Mouse (Mus musculus): ENCODE measurements around the gene E130208F15Rik. TPM values are rescaled to one million over a fixed set of nuclear protein-coding genes. Genes with fewer than 3 reads are reported as not detected.
A peak's percentile ranks its signal among the peaks of the same experiment; 100 is the strongest.

The E130208F15Rik gene
- total RNA-seq, 1 experiment from 2014 or later, result 2.2 TPM

DNA sequence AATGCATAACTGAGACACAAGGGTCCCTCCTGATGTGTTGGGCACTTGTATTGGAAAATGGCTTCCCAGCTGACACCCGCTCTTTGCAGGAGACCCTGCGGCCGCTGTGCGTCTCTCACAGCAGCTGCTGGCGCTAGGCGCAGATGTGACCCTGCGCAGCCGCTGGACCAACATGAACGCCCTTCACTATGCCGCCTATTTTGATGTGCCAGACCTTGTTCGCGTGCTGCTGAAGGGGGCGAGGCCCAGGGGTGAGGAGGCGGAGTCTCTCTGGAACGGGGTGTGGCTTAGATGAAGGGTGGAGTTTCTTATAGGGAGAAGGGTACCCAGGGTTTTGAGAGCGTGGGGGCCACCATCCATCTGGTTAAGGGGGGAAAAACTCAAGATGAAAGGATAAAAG is 24.3 kb upstream of the E130208F15Rik start:
- ATAC-seq (replicated peaks; ENCODE audit: insufficient number of reproducible peaks, low FRiP score, low TSS enrichment, poor library complexity, severe bottlenecking), result no peak

DNA sequence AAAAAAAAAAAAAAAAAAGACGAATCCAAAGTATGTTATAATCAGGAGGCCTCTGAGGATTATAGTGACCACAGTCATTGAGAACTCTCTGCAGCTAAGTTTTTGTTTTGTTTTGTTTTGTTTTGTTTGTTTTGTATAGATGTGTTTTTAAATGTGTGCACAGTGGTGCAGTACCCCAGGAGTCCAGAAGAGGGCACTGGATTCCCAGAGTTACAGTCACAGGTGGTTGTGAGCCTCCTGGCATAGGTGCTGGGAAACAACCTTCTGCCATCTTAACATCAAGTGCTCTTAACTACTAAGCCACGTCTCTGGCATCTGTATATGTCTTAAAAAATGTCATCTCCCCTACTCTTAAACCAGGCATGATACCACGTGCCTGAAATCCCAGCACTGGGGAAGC is 20.6 kb upstream of the E130208F15Rik start:
- ATAC-seq (replicated peaks; ENCODE audit: insufficient number of reproducible peaks, low FRiP score, low TSS enrichment, poor library complexity, severe bottlenecking), result 0 out of 2 replicates have a peak, but pooled peaks have one; percentile 42

DNA sequence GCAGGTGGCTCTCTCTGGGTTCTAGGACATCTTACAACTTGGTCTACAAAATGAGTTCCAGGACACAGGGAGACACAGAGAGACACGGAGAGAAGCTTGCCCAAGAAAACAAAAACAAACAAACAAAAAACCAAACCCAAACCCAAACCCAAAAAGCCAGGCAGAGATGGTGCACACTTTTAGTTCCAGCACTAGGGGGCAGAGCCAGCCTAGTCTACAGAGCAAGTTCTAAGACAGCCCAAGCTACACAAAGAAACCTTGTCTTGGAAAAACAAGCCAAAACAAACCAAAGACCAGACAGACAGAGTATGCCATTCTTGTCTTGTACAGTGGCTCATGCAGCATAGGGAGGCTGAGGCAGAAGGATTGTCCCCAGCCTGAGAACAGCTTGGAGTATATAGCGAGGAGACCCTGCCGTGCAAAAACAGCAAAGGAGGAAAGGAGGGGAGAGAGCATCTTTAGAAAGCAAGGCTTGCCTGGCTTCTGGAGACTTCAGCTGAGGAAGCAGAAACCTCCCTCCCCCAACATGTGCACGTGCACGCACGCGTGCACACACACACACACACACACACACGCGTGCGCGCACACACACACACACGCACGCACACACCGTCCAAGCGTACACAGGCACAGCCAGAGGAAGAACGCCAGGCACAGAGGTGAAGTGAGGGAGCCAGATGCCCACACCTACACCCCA is 15.3 kb upstream of the E130208F15Rik start:
- ATAC-seq (replicated peaks; ENCODE audit: insufficient number of reproducible peaks, low FRiP score, low TSS enrichment, poor library complexity, severe bottlenecking), result no peak

DNA sequence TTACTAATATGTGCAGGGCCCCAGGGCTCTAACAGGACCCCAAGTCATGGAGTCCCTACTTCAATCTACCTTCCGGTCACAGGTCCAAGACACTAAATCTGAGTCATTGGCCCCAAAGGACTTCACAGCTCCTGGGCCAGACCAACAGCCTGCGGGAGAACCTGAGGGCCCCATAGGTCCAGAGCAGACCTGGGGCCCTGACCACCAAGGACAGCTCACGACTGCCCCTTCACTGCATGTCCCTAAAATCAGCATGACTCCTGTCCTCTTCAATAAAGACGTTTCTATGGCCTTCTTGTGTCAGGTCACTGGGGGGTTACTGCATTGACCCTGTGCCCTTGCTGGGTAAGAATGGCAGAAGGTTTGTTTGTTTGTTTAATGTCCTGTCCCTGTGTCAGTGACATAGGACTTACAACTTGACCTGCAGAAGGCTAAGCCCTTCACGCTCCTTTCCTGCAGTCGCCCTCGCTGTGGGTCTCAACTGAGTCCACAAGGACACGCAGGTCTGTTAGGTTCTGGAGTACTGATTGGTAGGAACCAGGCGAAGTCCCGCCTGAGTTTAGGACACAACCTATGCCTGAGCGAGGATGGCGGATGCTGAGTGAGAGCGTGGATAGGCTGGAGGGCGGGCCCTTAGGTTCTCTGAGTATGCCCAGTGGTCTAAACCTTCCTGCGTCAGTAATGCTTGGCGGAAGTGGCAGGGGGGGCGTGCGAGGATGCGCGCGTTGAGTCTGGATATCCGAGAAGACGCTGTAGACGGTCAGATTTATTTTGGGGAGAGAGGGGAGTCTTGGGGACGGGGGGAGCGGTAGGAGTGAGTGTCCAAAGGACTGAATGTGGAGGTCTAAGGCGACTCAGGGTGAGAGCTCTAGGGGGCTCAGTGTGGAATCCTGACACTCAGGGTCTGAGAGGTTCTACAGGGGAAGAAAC is 13.2 kb upstream of the E130208F15Rik start, which contains the start of gene Alkbh6:
Alkbh6 (plus strand) TSS at position 642 of the 930 bp plus-strand sequence.
- ATAC-seq (replicated peaks; ENCODE audit: insufficient number of reproducible peaks, low FRiP score, low TSS enrichment, poor library complexity, severe bottlenecking), result peak; percentile 99

DNA sequence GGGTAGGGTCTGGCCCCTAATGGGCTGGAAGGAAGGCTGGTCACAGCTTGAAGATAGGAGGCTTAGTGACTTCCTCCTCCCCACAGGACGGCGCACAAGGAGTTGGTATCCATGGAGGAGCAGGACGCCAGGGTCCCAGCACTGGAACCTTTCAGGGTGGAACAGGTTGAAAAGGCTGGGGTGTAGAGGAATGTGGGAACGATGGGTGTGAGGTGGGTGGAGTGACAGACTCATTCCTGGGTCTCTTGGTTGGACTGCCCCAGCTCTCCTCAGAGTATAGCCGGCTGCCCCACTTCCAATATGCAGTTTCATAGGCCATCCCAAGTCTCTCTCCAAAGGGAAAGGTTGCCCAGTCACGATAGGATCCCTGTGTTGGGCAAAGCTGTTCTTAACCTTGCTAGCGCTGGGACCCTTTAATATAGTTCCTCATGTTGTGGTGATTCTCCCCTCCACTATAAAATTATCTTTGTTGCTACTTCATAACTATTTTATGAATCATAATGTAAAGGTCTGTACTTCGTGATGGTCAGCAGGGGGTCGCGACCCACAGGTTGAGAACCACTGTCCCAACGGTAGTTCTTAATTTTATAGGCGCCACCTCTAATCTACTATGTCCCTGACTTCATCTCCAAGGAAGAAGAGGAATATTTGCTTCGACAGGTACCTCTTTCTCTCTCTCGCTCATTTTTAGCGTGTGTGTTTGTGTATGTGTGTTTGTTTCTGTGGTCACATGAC is 12.0 kb upstream of the E130208F15Rik start:
- ATAC-seq (replicated peaks; ENCODE audit: insufficient number of reproducible peaks, low FRiP score, low TSS enrichment, poor library complexity, severe bottlenecking), result no peak

DNA sequence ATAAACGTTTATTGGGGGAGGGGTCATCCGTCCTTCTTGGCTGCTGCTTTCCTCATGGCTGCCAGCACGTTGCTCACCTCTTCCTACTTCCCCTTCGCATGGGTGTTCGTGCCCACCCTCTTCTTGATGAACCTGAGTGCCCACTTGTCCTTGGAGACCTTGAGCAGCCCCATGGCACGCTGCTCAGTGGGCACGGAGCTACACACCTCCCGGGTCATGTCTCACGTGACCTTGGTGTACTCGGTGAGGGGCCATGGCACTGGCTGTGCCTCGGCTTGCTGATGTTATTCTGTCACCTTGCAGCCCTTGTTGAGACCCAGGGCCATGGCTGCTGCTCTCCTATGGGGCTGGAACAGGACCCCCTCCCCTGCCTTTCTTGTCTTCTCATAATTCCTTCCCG is 11.4 kb upstream of the E130208F15Rik start:
- ATAC-seq (replicated peaks; ENCODE audit: insufficient number of reproducible peaks, low FRiP score, low TSS enrichment, poor library complexity, severe bottlenecking), result no peak

DNA sequence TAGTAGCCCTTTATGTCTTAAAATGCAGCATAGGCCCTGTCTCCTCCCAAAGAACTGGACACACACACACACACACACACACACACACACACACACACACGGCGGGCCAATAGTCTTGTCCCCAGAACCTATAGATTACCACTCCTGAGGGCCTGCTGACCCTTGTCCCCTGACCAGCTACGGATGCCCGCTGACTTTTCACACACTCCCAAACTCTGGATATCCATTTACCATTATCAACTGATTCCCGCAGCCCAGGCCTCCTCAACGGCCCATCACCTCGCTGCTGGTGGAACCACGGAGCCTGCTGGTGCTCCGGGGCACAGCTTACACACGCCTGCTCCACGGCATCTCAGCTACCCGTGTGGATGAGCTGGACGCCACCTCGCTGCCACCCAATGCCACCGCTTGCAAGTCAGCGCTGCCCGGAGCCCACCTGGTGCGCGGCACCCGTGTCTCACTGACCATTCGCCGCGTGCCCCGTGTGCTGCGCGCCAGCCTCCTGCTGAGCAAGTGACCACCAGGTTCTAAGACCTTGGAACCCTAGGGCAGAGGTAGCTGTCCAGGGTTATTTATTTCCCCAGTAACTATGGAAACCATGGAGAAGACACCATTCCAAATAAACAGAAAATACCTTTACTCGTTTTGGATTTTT is 7.7 kb upstream of the E130208F15Rik start:
- no peak for ATAC-seq (replicated peaks; ENCODE audit: insufficient number of reproducible peaks, low FRiP score, low TSS enrichment, poor library complexity, severe bottlenecking)

DNA sequence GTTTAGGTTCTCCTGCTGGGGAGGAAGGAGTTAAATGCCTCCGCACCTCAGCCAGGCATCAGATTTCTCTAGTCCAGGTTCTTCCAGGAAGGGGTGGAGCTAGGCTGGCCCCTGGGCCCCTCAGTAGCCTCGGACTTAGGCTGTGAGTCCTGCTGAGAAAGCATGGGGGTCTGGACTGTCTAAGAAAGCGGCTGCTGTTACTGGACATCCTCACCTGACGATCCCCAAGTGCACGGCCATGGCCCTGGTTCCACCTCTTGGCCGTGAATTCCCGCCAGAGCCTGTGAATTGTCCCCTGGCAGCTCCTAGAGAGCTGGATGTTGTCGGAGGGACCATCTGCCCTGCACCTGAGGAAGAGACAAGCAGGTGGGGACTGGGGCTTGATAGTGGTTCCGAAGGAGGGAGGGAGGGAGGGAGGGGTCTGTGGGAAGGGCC is 6.8 kb upstream of the E130208F15Rik start, which contains the start of gene Syne4:
Syne4 (plus strand) TSS at position 87 of the 435 bp plus-strand sequence.
- ATAC-seq (replicated peaks; ENCODE audit: insufficient number of reproducible peaks, low FRiP score, low TSS enrichment, poor library complexity, severe bottlenecking), result no peak

DNA sequence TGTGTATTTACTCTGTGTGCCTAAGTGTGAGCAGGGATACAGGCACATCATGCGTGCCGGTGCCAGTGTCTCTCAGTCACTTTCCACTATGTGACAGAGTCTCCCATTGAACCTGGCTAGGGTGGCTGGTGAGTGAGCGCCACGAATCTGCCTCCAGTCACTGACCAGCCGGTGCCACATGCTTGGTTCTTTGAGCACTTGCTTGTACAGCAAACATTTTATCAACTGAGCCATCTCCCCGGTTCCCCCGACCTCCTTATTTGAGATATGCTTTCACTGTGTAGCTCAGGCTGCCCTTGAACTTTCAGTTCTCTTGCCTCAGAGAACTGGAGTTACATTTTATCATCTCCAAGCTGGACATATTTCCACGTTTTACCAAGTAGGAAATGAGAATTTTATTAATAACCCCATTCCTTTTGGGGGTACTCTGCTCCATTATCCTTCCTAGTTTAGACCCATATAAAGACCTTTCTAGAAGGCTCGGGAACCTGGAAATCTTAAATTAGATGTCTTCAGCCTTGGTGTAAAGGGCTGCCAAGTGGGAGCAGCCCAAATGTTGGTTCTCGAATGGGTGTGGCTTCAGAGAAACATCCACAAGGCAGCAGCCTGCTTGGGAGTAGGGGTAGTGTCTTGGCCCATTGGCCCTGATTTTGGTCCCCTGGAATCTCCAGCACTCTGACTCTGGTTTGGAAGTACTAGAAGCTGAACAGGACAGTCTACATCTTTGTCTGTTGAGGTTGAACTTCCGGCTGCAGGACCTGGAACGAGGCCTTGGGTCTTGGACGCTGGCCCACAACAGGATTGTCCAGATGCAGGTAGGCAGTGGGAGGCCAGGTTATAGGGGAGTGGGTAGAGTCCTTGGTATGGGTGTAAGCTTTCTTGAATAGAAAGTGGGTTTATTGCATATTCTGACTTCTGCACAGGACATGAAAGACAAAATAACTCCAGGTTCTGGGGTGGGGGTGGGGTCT is 5.7 kb upstream of the E130208F15Rik start:
- ATAC-seq (replicated peaks; ENCODE audit: insufficient number of reproducible peaks, low FRiP score, low TSS enrichment, poor library complexity, severe bottlenecking), result no peak

DNA sequence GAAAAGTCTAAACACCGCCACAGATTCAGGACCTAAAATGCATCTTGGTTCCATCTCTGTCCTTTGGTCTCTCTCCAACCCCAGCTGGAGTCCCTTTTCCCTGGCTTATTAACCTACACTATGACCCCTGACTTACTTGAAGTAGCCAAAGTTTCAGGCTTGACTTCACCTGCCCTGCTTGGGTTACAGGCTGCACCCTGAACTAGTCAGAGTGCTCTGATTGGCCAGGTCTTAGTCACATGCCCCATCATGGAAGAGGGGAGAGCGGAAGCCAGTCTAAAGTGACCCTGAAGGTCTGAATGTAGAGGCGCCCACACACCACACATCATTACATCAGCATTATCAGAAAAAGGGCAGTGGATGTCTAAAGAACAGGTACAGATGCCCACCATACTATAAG is 3.4 kb upstream of the E130208F15Rik start:
- no peak for ATAC-seq (replicated peaks; ENCODE audit: insufficient number of reproducible peaks, low FRiP score, low TSS enrichment, poor library complexity, severe bottlenecking)

DNA sequence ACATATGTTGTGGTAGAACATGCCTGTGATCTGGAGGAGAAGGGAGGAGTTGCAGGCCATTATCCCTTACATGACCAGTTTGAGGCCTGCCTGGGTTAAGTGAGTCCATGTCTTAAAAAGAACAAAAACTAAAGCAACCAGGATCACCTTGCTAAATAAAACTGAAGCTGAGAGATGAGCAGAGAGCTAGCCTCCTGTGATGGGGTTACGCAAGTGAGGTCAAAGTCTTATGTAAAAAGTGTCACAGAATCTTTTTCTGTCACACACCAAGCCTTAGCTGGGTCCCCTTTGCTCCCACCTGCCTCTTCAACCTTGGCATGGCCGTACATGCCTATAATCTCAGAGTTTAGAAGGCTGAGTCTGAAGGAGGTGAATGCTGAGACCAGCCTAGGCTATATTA is 594 bp upstream of the E130208F15Rik start:
- ATAC-seq (replicated peaks; ENCODE audit: insufficient number of reproducible peaks, low FRiP score, low TSS enrichment, poor library complexity, severe bottlenecking), result no peak

DNA sequence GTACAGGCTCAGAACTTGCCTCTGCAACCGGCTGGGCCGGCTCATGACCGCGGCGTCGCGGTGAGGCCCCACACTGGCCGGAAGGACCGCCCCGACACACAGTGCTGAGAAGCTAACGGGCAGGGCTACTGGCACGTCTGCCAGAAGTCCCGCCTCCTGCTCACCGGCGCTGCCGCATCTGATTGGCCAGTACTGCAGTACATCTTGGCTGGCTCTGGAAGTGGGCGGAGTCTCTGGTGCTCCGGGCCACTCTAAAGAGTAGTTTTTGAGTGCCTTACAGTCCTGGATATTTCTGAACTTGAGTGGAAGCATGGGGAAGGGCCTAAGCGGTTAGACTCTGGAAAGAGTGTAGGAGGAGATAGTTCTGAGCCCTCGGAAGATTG is 736 bp downstream of the E130208F15Rik start:
- peak; percentile 94 for ATAC-seq (replicated peaks; ENCODE audit: insufficient number of reproducible peaks, low FRiP score, low TSS enrichment, poor library complexity, severe bottlenecking)

DNA sequence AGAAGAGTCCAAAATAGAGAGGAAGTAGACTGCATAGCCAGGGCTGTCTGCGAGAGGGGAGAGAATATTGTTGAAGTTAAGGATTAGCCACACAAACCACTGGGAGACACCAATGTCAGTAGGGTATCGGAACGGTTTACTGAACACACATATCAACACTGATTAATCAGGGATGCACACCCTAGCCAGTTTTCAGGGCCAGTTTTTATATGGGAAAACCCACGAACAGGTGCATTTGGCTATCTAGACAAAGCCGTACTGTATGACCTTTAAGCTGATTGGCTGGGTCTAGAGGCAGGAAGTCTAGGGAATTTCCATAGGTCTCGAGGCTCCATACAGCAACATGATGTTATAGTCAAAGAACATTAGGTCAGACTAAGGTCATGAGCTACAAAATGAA is 1.3 kb downstream of the E130208F15Rik start:
- ATAC-seq (replicated peaks; ENCODE audit: insufficient number of reproducible peaks, low FRiP score, low TSS enrichment, poor library complexity, severe bottlenecking), result peak; percentile 38

DNA sequence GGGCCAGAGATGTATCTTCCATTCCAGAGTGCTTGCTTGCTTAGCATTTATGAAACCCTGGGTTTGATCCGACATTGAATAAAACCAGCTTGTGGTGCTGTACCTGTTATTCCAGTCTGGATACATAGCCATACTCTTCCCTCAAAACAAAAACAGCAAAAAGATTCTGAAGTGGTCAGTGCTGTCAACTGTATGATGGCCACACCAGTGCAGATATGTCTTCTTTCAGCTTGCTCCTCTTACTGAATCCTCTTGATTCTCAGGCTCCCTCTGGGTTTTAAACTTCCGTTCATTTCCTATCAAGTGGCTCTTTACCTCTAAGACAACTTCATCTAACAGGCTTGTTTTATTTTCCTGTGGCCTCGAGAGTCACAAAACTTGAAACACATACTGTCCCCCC is 2.3 kb downstream of the E130208F15Rik start, which contains the start of gene Sdhaf1:
Sdhaf1 (minus strand) TSS at position 101 of the 400 bp plus-strand sequence.
- no peak for ATAC-seq (replicated peaks; ENCODE audit: insufficient number of reproducible peaks, low FRiP score, low TSS enrichment, poor library complexity, severe bottlenecking)

DNA sequence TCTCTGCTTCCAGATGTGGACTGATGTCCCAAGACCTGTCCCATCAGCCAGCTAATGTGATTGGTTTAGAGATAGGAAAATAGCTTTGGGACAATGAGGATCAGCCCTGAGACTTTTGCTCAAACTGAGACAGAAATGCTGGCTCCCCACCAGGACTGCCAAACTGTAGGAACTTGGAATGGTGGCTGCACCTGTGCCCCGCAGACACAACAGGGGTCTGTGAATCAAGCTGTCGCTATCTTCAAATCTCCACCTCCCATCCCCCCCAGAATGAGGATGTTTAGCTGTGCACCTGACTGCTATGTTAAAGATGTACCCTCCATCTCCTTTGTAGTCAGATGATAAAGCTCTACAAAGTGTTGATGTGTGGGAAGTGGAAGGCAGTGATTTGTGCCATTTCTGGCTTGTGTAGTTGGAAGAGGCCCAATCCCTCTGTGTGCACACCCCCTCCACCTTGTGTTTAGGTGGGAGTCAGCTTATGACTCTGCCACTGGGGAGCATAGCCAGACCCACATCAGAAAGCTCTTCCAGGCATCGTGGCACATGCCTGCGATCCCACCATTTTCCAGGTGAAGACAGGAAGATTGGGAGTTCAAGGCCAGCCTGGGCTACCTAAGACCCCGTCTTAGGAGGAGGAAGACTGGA is 2.9 kb downstream of the E130208F15Rik start:
- no peak for ATAC-seq (replicated peaks; ENCODE audit: insufficient number of reproducible peaks, low FRiP score, low TSS enrichment, poor library complexity, severe bottlenecking)

DNA sequence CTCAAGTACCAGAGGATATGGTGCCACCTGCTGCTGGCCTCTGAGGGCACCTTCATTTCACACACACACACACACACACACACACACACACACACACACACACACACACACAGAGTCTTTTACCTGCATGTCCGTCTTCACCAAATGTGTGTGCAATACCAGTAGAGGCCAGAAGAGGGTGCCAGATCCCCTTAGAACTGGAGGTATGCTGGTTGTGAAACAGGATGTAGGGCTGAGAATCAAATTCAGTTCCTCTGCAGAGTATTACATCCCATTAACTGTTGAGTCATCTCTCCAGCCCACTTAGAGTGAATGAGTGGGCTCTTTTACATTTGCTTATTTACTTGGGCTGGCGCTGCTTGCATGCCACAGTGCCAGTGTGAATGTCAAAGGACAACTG is 3.8 kb downstream of the E130208F15Rik start:
- ATAC-seq (replicated peaks; ENCODE audit: insufficient number of reproducible peaks, low FRiP score, low TSS enrichment, poor library complexity, severe bottlenecking), result peak; percentile 38

DNA sequence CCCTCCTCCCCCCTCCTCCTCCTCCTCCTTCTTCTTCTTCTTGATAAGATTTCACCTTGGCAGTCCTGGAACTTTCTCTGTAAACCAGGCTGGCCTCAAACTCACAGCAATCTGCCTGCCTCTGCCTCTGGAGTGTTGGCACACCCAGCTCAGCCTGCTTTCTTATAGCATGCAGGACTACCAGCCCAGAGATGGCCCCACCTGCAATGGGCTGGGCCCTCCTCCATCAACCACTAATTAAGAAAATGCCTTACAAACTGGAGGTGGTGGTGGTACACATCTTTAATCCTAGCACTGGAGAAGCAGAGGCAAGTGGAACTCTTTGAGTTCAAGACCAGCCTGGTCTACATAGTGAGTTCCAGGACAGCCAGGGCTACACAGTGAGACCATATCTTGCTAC is 4.9 kb downstream of the E130208F15Rik start:
- ATAC-seq (replicated peaks; ENCODE audit: insufficient number of reproducible peaks, low FRiP score, low TSS enrichment, poor library complexity, severe bottlenecking), result no peak
